Mouse (Mus musculus) heart, embryonic 16.5 days (tissue): ENCODE measurements at regions not wholly inside any gene's neighbourhood (a gene's known extent, or its start where the extent isn't known, plus 50 kb on each side); places are given as distances from the start of the nearest gene placed in this dataset.
"Not testable (repeated sequence)": the region's sequence is repeated elsewhere in the genome, so short reads cannot be mapped to it uniquely, and the experiment has no call there.

Source experiments
- ATAC-seq: fragments of 200-750 bp; cut with Nextera tagmentation; replicated peaks from 2 replicates; pipeline ENCODE4 v1.8.0; 2017; ENCODE audit warnings: moderate number of reproducible peaks; ENCODE audit not compliant: insufficient read depth, low FRiP score; ENCODE audit errors: extremely low read depth
- H3K27ac ChIP-seq: fragments of 300-500 bp; sonication (generic); 2 replicates; pipeline ENCODE4 v1.5.1; 2014; ENCODE audit warnings: mild to moderate bottlenecking, low read length, control low read depth, moderate library complexity
- H3K27me3 ChIP-seq: fragments of 300-500 bp; sonication (generic); 2 replicates; pipeline ENCODE4 v1.6.1; 2014; ENCODE audit warnings: low read length, mixed read lengths; ENCODE audit not compliant: control insufficient read depth, insufficient read depth
- H3K36me3 ChIP-seq: fragments of 300-500 bp; sonication (generic); 2 replicates; pipeline ENCODE4 v1.6.1; 2014; ENCODE audit not compliant: control insufficient read depth, insufficient read depth
- H3K4me1 ChIP-seq: fragments of 300-500 bp; sonication (generic); 2 replicates; pipeline ENCODE4 v1.6.1; 2014; ENCODE audit warnings: low read length, mixed read lengths; ENCODE audit not compliant: control insufficient read depth, insufficient read depth
- H3K4me2 ChIP-seq: fragments of 300-500 bp; sonication (generic); 2 replicates; pipeline ENCODE4 v1.6.1; 2014; ENCODE audit warnings: low read depth, mild to moderate bottlenecking, control low read depth, low read length
- H3K4me3 ChIP-seq: fragments of 300-500 bp; sonication (generic); 2 replicates; pipeline ENCODE4 v1.5.1; 2014; ENCODE audit warnings: mild to moderate bottlenecking, control low read depth, low read length
- H3K9ac ChIP-seq: fragments of 300-500 bp; sonication (generic); 2 replicates; pipeline ENCODE4 v1.6.1; 2014; ENCODE audit warnings: low read length, control low read depth
- H3K9me3 ChIP-seq: fragments of 300-500 bp; sonication (generic); replicated peaks from 2 replicates; pipeline ENCODE4 v1.6.1; 2016; ENCODE audit warnings: low read length; ENCODE audit not compliant: control insufficient read depth
- WGBS: fragments of 180-500 bp; shearing (Covaris S2); extraction: QIAGEN DNeasy Blood & Tissue Kit; methylation state at CpG from one replicate; pipeline ENCODE4 v1.1.7; 2014; 5-methylcytosine and 5-hydroxymethylcytosine counted together

DNA sequence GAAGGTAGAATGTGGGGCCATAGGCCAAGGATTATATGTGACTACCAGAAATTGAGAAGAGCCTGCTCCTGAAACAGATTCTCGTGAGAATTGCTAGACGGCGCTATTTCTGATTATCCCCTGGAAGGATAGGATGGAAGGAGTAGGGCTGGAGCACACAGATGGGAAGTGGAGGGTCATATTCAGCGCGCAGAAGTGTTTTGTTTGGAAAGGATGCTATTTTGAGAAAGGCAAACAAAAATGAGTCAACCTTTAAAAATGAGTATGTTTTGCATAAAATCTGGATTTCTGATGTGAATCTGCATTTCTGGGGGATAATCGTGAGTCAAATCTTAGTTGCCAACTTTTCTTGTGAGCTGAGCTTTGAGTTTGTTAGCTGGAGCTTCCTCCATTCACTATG lies 58.1 kb upstream of the Fshb start:
- Histone ChIP-seq H3K9ac (no peak overlapping the region), H3K4me3 (no peak overlapping the region), H3K27ac (no peak overlapping the region), H3K36me3 (no peaks in the 10 kb centered on the region), H3K4me2 (no peak overlapping the region), H3K4me1 (peaks cover 4% of the 10 kb centered on the region), H3K9me3 (no peaks in the 10 kb centered on the region), H3K27me3 (no peaks in the 10 kb centered on the region)
- 85% methylated on average over 6 of the region's 6 CpGs for WGBS
- no peak for ATAC-seq

DNA sequence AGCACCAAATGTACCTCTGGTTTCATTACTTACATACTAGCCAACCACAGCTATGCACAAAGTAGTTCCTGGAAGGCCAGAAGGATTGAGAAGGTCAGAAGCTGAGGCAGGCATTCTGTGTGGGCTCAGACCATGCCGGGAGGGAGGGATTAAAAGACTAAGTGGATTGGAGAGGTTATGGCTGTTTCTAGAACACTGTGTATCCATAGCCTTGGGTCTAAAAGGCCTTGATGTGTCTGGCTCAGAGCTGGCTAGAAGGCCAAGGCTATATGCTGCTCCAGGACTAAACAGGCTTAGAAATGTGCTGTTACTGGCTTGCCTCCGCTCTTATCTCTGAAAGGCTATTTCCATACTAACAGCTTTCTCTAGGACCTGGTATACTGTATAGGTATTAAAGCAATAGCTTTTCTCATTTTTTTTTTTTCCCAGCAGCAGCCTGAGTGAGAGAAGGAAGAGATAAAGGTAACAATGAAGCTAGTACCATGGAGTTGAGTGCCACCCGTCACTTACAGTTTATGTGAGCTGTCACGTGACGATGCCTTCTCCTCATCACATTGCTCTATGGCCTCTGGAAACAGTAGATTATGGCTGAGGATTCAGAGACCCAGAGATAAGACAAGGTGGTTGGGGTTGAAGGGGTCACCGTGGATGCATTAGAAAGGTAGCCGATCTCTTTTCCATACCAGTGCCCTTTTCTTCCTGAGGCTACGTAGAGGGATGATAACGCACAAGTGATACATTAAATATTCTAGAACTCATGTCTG lies 59.4 kb upstream of the Fshb start:
- Histone ChIP-seq H3K4me3 (no peak overlapping the region), H3K27ac (no peak overlapping the region), H3K27me3 (no peaks in the 10 kb centered on the region), H3K36me3 (no peaks in the 10 kb centered on the region), H3K4me2 (no peak overlapping the region), H3K4me1 (peaks cover 4% of the 10 kb centered on the region), H3K9me3 (no peaks in the 10 kb centered on the region), H3K9ac (no peak overlapping the region)
- WGBS = 55% methylated on average over 9 of the region's 9 CpGs
- ATAC-seq = no peak

DNA sequence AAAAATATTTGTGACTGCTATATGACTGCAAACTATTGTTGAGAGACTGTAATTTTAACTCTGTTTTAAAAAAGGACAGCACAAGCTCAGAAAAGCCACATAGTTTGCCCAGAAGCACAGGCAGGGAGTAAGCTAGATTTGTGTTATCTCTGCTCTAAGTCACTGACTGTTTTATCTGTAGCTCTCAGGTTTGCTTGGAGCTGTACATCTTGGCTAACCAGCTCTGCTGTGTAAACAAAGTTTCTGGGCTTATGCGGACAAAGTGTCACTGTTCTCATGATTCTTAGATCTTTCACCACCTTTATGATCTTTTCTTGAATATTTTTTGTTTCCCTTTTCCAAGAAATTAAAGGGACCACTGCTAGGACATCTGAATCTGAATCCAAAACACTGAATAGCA lies 60.2 kb upstream of the Fshb start:
- 21% methylated on average over 1 of the region's 1 CpGs for WGBS
- no peaks in the 10 kb centered on the region for H3K36me3 ChIP-seq
- no peak for ATAC-seq
- H3K27me3 ChIP-seq = no peaks in the 10 kb centered on the region
- H3K4me3 ChIP-seq = no peak overlapping the region
- H3K9ac ChIP-seq = no peak overlapping the region
- peaks cover 4% of the 10 kb centered on the region for H3K4me1 ChIP-seq
- H3K4me2 ChIP-seq = no peak overlapping the region
- no peaks in the 10 kb centered on the region for H3K9me3 ChIP-seq
- H3K27ac ChIP-seq = no peak overlapping the region

DNA sequence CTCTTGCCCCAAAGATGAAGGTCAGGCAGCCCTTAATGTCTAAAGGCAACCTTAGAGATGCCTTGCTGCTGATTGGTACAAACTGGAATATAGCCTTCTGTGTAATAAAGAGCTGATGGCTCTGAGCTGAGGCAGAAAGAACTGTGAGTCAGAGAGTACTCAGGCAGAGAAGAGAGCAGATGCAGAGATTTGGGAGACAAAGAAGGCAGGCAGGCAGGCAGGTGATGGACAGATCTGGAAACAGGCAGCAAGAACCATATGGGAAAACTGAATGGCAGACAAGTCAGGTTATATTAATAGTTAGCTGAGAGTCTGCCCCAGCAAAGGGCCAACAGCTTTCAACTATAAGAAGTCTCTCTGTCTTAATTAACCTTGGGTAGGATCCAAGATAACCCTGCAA lies 73.7 kb upstream of the Fshb start:
- Histone ChIP-seq H3K27me3 (no peaks in the 10 kb centered on the region), H3K4me2 (no peak overlapping the region), H3K9me3 (no peaks in the 10 kb centered on the region), H3K27ac (no peak overlapping the region), H3K4me3 (no peak overlapping the region), H3K9ac (no peak overlapping the region), H3K4me1 (no peaks in the 10 kb centered on the region), H3K36me3 (no peaks in the 10 kb centered on the region)
- ATAC-seq = no peak

DNA sequence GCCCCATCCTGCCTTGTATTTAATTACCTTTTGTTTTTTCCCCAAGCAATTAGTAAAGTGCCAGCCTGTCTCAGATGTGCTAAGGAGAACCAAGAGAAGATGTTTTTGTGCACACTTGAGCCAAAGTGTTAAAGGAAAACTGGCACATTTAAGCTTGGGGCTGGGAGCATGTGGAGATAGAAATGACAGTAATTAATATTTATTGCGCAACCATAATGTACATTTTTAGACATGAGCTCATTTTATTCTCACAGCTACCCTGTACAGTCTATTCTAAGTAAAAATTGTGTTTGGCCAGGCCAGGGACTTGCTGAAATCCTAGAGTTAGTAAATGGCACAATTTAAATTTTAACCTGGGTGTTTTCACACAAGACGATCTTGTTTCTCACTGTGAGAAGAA lies 89.9 kb upstream of the Fshb start:
- Histone ChIP-seq H3K36me3 (no peaks in the 10 kb centered on the region), H3K4me3 (no peak overlapping the region), H3K27ac (no peak overlapping the region), H3K9ac (no peak overlapping the region), H3K4me1 (no peaks in the 10 kb centered on the region), H3K27me3 (no peaks in the 10 kb centered on the region), H3K9me3 (no peaks in the 10 kb centered on the region), H3K4me2 (no peak overlapping the region)
- no peak for ATAC-seq
- WGBS = 88% methylated on average over 2 of the region's 2 CpGs

DNA sequence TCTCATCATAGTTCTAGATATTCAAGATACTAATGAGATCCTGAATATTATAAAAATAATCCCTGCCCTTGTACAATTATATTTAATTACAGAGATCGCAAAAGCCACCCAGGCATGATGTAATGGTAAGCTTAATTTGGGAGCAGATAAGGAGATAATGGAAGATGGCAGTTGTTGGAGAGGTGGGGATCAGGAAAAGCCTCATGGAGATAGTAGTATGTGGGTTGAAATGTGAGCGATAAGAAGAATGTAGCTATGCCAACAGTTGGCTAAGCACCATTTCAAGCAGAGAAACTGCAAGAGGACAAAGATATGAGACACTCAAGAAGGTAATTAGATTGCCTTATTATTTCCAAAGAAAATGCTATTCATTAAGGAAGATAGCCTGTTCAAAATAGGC lies 90.4 kb upstream of the Fshb start:
- Histone ChIP-seq H3K27me3 (no peaks in the 10 kb centered on the region), H3K4me1 (no peaks in the 10 kb centered on the region), H3K27ac (no peak overlapping the region), H3K4me2 (no peak overlapping the region), H3K36me3 (no peaks in the 10 kb centered on the region), H3K9me3 (no peaks in the 10 kb centered on the region), H3K9ac (no peak overlapping the region), H3K4me3 (no peak overlapping the region)
- WGBS = 68% methylated on average over 2 of the region's 2 CpGs
- no peak for ATAC-seq

DNA sequence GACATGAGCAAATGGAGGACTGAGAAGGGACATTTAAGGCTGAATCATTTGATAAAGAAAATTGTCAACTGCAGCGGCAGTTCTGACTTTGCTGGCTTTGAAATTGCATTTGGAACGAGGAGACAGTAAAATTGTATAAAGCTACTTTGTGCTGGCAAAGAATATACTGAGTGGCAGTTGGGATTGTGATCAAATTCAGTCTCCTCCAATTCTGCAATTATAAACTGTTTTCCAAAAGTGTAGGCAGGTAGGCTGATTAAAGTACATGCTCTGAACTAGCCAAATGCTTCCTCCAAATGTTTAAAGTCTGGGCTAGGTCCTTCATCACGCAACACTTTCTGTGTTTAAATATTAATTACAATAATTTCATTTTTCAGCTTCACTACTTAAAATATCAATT lies 90.9 kb upstream of the Fshb start:
- Histone ChIP-seq H3K27ac (no peak overlapping the region), H3K36me3 (no peaks in the 10 kb centered on the region), H3K9ac (no peak overlapping the region), H3K4me2 (no peak overlapping the region), H3K4me1 (no peaks in the 10 kb centered on the region), H3K27me3 (no peaks in the 10 kb centered on the region), H3K4me3 (no peak overlapping the region), H3K9me3 (no peaks in the 10 kb centered on the region)
- ATAC-seq = no peak
- WGBS = 68% methylated on average over 3 of the region's 3 CpGs

DNA sequence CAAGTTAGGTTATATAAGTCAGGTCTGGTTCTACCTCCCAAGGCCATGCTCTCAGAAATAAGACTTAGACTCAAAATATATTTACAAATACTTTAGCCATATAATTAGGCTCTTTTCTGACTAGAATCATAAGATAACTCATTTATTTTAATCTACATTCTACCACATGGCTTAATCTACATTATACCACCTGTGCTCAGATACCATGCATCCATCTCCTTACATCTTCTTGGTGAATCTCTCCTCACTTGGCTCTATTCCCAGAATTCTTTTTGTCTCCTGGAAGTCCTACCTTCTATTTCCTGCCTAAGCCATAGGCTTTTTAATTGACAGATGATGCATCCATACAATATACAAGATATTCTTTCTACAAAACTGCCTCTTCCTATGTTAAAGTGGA lies 92.4 kb upstream of the Fshb start:
- Histone ChIP-seq H3K9me3 (no peaks in the 10 kb centered on the region), H3K4me2 (no peak overlapping the region), H3K4me3 (no peak overlapping the region), H3K36me3 (no peaks in the 10 kb centered on the region), H3K27ac (no peak overlapping the region), H3K9ac (no peak overlapping the region), H3K4me1 (no peaks in the 10 kb centered on the region), H3K27me3 (no peaks in the 10 kb centered on the region)
- no peak for ATAC-seq

DNA sequence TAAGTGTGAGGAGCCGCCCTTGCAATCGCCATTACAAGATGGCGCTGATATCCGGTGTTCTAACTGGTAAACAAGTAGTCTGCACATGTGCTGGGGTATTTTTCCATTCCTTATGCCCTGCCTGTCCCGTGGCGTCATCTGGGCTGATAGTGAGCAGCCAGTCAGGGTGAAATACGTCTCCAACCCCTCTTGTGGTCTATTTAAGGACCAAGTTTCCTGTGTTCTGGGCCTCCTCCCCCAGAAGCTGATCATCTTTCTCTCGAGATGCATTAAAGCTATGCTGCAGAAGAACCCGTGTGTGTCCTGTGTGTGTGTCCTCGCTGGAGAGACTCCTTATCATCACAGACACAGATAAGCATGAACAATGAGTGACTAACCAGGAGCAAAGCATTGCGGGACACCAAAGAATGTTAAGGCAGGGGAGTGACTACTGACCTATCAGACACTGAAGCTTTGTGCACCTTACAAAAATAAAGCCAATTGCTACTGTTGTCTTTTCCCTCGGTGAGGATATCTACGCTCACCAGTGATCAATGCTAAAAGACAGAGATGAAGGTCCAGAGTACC lies 99.5 kb upstream of the Fshb start:
- 78% methylated on average over 13 of the region's 13 CpGs for WGBS
- H3K4me1 ChIP-seq, H3K4me3 ChIP-seq: not testable (repeated sequence)

More for the DNA sequence above, 99.5 kb upstream of the Fshb start:
- not testable (repeated sequence) for H3K4me2 ChIP-seq, H3K27ac ChIP-seq, H3K9ac ChIP-seq, H3K9me3 ChIP-seq, H3K27me3 ChIP-seq, ATAC-seq, H3K36me3 ChIP-seq
